Mouse (Mus musculus) liver, postnatal 0 days (tissue): Measurements from ENCODE around the gene Flt1.

Source experiments
- CTCF ChIP-seq: sonication (generic); IDR thresholded peaks from 2 replicates; pipeline ENCODE4 v1.5.1; 2016; ENCODE audit warnings: antibody characterized with exemption, low read depth
- EP300 ChIP-seq: IDR thresholded peaks from 2 replicates; pipeline ENCODE4 v1.6.1; 2016; ENCODE audit warnings: antibody characterized with exemption, low read depth, mild to moderate bottlenecking

- TF ChIP-seq EP300 (no peak), CTCF (no peak)
Measured at GRCm38 (mm10) chr5:147707479-147707878, 18.3 kb downstream of the Flt1 start.
